8 mouse cellular contexts compared by ENCODE assay signal in the genomic region with DNA sequence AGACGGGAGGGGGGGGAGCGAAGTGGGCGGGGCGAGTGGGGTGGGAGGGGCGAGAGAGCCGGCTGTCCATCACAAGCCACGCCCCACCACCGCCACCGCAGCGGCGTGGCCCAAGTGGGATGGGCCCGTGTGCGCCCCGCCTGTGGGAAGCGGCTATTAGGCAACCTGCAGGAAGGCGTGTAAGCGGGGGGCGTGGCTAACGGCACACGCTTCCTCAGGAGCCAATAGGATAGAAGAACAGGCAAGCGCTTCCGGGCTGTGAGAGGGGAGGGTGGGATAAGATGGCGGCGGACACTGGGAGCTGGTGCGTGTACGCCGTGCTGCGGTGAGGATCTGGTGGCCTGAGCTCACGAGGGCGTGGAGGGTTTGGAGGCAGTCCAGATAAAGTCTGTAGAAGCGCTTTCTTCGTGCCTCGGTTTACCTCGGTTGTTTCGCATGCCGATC. TPM values are rescaled to one million over a fixed set of nuclear protein-coding genes. Genes with fewer than 3 reads are reported as not detected.
A peak's percentile ranks its signal among the peaks of the same experiment; 100 is the strongest.
DNase-seq lines count a peak whose midpoint lies in the region; ATAC-seq lines count a peak whose summit lies in the region.

TSS of gene Alg11 (plus strand) at position 276 of the 444 bp plus-strand sequence.

- peak; percentile 100 for DNase-seq in ES-CJ7 (ENCODE audit: low read depth, low spot score)
- peak; percentile 96 for DNase-seq in cerebellum, adult 11 months
- peak; percentile 99 for DNase-seq in forebrain, embryonic 14.5 days (ENCODE audit: low spot score)
- DNase-seq in heart, postnatal 14 days = peak; percentile 96
- DNase-seq in layer of hippocampus, adult 11-12 months (ENCODE audit: low spot score) = peak; percentile 98
- peak; percentile 97 to 98 for DNase-seq in lung, adult 18-20 months
- peak; percentile 99 for DNase-seq in testis, postnatal 14 days (ENCODE audit: low spot score)

- peak; percentile 100 for ATAC-seq in forebrain, embryonic 14.5 days
- ATAC-seq in neural tube, embryonic 15.5 days (ENCODE audit: low FRiP score) = peak; percentile 100

- H3K27ac ChIP-seq in forebrain, embryonic 14.5 days (ENCODE audit: low read depth, low read length) = no peak within 1 kb of the TSS
- H3K27ac ChIP-seq in neural tube, embryonic 15.5 days (replicated peaks) = peak within 1 kb of the TSS; percentile 65

- 0 out of 2 replicates have a peak, but pooled peaks cover 2% of the 10 kb centered on the region for H3K27me3 ChIP-seq in forebrain, embryonic 14.5 days (replicated peaks; ENCODE audit: control insufficient read depth, insufficient read depth, low read length)
- H3K27me3 ChIP-seq in neural tube, embryonic 15.5 days (replicated peaks) = peaks cover 6% of the 10 kb centered on the region; the same call in 1 of the 2 replicates

- H3K4me1 ChIP-seq in forebrain, embryonic 14.5 days (ENCODE audit: control insufficient read depth, insufficient read depth, low read length) = peaks cover 8% of the 10 kb centered on the region; the same call in 1 of the 2 replicates
- peaks cover 9% of the 10 kb centered on the region for H3K4me1 ChIP-seq in neural tube, embryonic 15.5 days

- peak within 1 kb of the TSS; percentile 58 for H3K4me3 ChIP-seq in forebrain, embryonic 14.5 days (ENCODE audit: low read depth, low read length)
- H3K4me3 ChIP-seq in neural tube, embryonic 15.5 days (replicated peaks) = peak within 1 kb of the TSS; percentile 81

- H3K9ac ChIP-seq in forebrain, embryonic 14.5 days (ENCODE audit: low read length) = peak within 1 kb of the TSS; percentile 73
- peak within 1 kb of the TSS; percentile 77 for H3K9ac ChIP-seq in neural tube, embryonic 15.5 days (replicated peaks)

- H3K36me3 ChIP-seq in forebrain, embryonic 14.5 days (ENCODE audit: control insufficient read depth, insufficient read depth, low read length) = peaks cover 15% of the 10 kb centered on the region
- H3K36me3 ChIP-seq in neural tube, embryonic 15.5 days = peaks cover 17% of the 10 kb centered on the region

- no peaks in the 10 kb centered on the region for H3K9me3 ChIP-seq in forebrain, embryonic 14.5 days (replicated peaks; ENCODE audit: control insufficient read depth, low read length)
- H3K9me3 ChIP-seq in neural tube, embryonic 15.5 days (replicated peaks) = no peaks in the 10 kb centered on the region

- intact Hi-C loops in heart, postnatal 14 days (cut with DNase I) = loop anchor here (5.0 to 10.0 kb wide), 2 partner anchors 107 to 324 kb away; partner anchors contain the start of gene Nek3

- WGBS in forebrain, embryonic 14.5 days = 0% methylated on average over 36 of the region's 36 CpGs
- under 1% methylated on average over 32 of the region's 36 CpGs for WGBS in neural tube, embryonic 15.5 days

- peak within 1 kb of the TSS; percentile 93 for H3K4me2 ChIP-seq in forebrain, embryonic 14.5 days (ENCODE audit: low read length)
- peak within 1 kb of the TSS; percentile 94 for H3K4me2 ChIP-seq in neural tube, embryonic 15.5 days

RNA-seq across cellular contexts. Expression of gene Alg11, which starts in this region (rescaled TPM):
- 16.7 and 19.1 TPM in 2 replicates for polyA plus RNA-seq in forebrain, embryonic 14.5 days (2014; fragmentation: Nextera tagmentation; extraction: Ambion mirVana)
- 10 to 100 TPM in 1 of 2 experiments, 1 to 10 TPM in 1; 9.1 to 10.8 TPM for total RNA-seq in heart, postnatal 14 days (2021)
- polyA plus RNA-seq in neural tube, embryonic 15.5 days (2015; fragmentation: Nextera tagmentation; extraction: Ambion mirVana) = 37.7 and 40.4 TPM in 2 replicates
